Mouse (Mus musculus): ENCODE data around the gene Tmem121. TPM values are rescaled to one million over a fixed set of nuclear protein-coding genes. Genes with fewer than 3 reads are reported as not detected.
A peak's percentile ranks its signal among the peaks of the same experiment; 100 is the strongest.

The Tmem121 gene
- polyA plus RNA-seq (2015; fragmentation: Nextera tagmentation; extraction: Ambion mirVana), result 50.8 and 52.2 TPM in 2 replicates

- under 1% methylated on average over 63 of the region's 63 CpGs for WGBS
- Histone ChIP-seq H3K27me3 (replicated peaks; ENCODE audit: control insufficient read depth, insufficient read depth, low read length) (no peaks in the 10 kb centered on the region), H3K4me2 (ENCODE audit: low read length) (peak within 1 kb of the TSS; percentile 96), H3K9ac (ENCODE audit: low read depth, low read length) (peak within 1 kb of the TSS; percentile 95), H3K4me1 (ENCODE audit: control insufficient read depth, insufficient read depth, low read depth, low read length) (peaks cover 26% of the 10 kb centered on the region), H3K36me3 (ENCODE audit: control insufficient read depth, insufficient read depth, low read length) (peaks cover 20% of the 10 kb centered on the region), H3K27ac (ENCODE audit: low read depth, low read length) (peak within 1 kb of the TSS; percentile 64), H3K9me3 (ENCODE audit: control insufficient read depth, low read length) (peaks cover 4% of the 10 kb centered on the region), H3K4me3 (ENCODE audit: low read length) (peak within 1 kb of the TSS; percentile 73)
- ATAC-seq, result peak; percentile 59
Observed at GRCm38 (mm10) chr12:113185442-113186291, at the start of gene Tmem121. Gene Tmem121 (plus strand): TSS chr12:113185930.

- Histone ChIP-seq H3K27me3 (replicated peaks; ENCODE audit: control insufficient read depth, insufficient read depth, low read length) (no peaks in the 10 kb centered on the region), H3K4me1 (ENCODE audit: control insufficient read depth, insufficient read depth, low read depth, low read length) (peaks cover 20% of the 10 kb centered on the region), H3K4me3 (ENCODE audit: low read length) (no peak overlapping the region), H3K9ac (ENCODE audit: low read depth, low read length) (no peak overlapping the region), H3K9me3 (ENCODE audit: control insufficient read depth, low read length) (no peaks in the 10 kb centered on the region), H3K36me3 (ENCODE audit: control insufficient read depth, insufficient read depth, low read length) (peaks cover 47% of the 10 kb centered on the region), H3K4me2 (ENCODE audit: low read length) (no peak overlapping the region), H3K27ac (ENCODE audit: low read depth, low read length) (no peak overlapping the region)
- ATAC-seq, result no peak
- WGBS, result 78% methylated on average over 17 of the region's 17 CpGs
Observed at GRCm38 (mm10) chr12:113136492-113137020, 49.2 kb upstream of the Tmem121 start.

GRCm38 (mm10) chr12:113137260-113138213 lies 48.2 kb upstream of the Tmem121 start:
- Histone ChIP-seq H3K36me3 (ENCODE audit: control insufficient read depth, insufficient read depth, low read length) (peaks cover 38% of the 10 kb centered on the region), H3K27me3 (replicated peaks; ENCODE audit: control insufficient read depth, insufficient read depth, low read length) (no peaks in the 10 kb centered on the region), H3K9ac (ENCODE audit: low read depth, low read length) (no peak overlapping the region), H3K4me2 (ENCODE audit: low read length) (no peak overlapping the region), H3K27ac (ENCODE audit: low read depth, low read length) (no peak overlapping the region), H3K4me3 (ENCODE audit: low read length) (no peak overlapping the region), H3K9me3 (ENCODE audit: control insufficient read depth, low read length) (no peaks in the 10 kb centered on the region), H3K4me1 (ENCODE audit: control insufficient read depth, insufficient read depth, low read depth, low read length) (peaks cover 30% of the 10 kb centered on the region)
- WGBS, result 86% methylated on average over 18 of the region's 18 CpGs
- no peak for ATAC-seq

- peaks cover 38% of the 10 kb centered on the region for H3K4me1 ChIP-seq (ENCODE audit: control insufficient read depth, insufficient read depth, low read depth, low read length)
- no peaks in the 10 kb centered on the region for H3K9me3 ChIP-seq (ENCODE audit: control insufficient read depth, low read length)
- H3K4me3 ChIP-seq (ENCODE audit: low read length), result no peak overlapping the region
- no peak for ATAC-seq
- H3K4me2 ChIP-seq (ENCODE audit: low read length), result no peak overlapping the region
- 76% methylated on average over 6 of the region's 6 CpGs for WGBS
- no peaks in the 10 kb centered on the region for H3K27me3 ChIP-seq (replicated peaks; ENCODE audit: control insufficient read depth, insufficient read depth, low read length)
- no peak overlapping the region for H3K9ac ChIP-seq (ENCODE audit: low read depth, low read length)
- no peak overlapping the region for H3K27ac ChIP-seq (ENCODE audit: low read depth, low read length)
- peaks cover 31% of the 10 kb centered on the region for H3K36me3 ChIP-seq (ENCODE audit: control insufficient read depth, insufficient read depth, low read length)
Observed at GRCm38 (mm10) chr12:113138291-113138690, 47.4 kb upstream of the Tmem121 start.

GRCm38 (mm10) chr12:113138901-113139864 lies 46.5 kb upstream of the Tmem121 start:
- Histone ChIP-seq H3K4me2 (ENCODE audit: low read length) (peak overlapping the region; percentile 69), H3K9me3 (ENCODE audit: control insufficient read depth, low read length) (no peaks in the 10 kb centered on the region), H3K27ac (ENCODE audit: low read depth, low read length) (peak overlapping the region; percentile 77), H3K27me3 (replicated peaks; ENCODE audit: control insufficient read depth, insufficient read depth, low read length) (no peaks in the 10 kb centered on the region), H3K36me3 (ENCODE audit: control insufficient read depth, insufficient read depth, low read length) (peaks cover 22% of the 10 kb centered on the region), H3K4me1 (ENCODE audit: control insufficient read depth, insufficient read depth, low read depth, low read length) (peaks cover 38% of the 10 kb centered on the region), H3K4me3 (ENCODE audit: low read length) (peak overlapping the region; percentile 60), H3K9ac (ENCODE audit: low read depth, low read length) (peak overlapping the region; percentile 75)
- peak; percentile 0 for ATAC-seq
- 28% methylated on average over 11 of the region's 11 CpGs for WGBS

GRCm38 (mm10) chr12:113139908-113140615 lies 45.7 kb upstream of the Tmem121 start, which contains the start of gene Crip2:
Gene Crip2 (plus strand): TSS chr12:113140236.
- Histone ChIP-seq H3K4me3 (ENCODE audit: low read length) (peak within 1 kb of the TSS; percentile 60), H3K27ac (ENCODE audit: low read depth, low read length) (peak within 1 kb of the TSS; percentile 77), H3K4me2 (ENCODE audit: low read length) (peak within 1 kb of the TSS; percentile 69), H3K9ac (ENCODE audit: low read depth, low read length) (peak within 1 kb of the TSS; percentile 75), H3K4me1 (ENCODE audit: control insufficient read depth, insufficient read depth, low read depth, low read length) (peaks cover 38% of the 10 kb centered on the region), H3K9me3 (ENCODE audit: control insufficient read depth, low read length) (no peaks in the 10 kb centered on the region), H3K27me3 (replicated peaks; ENCODE audit: control insufficient read depth, insufficient read depth, low read length) (no peaks in the 10 kb centered on the region), H3K36me3 (ENCODE audit: control insufficient read depth, insufficient read depth, low read length) (peaks cover 16% of the 10 kb centered on the region)
- WGBS, result under 1% methylated on average over 54 of the region's 68 CpGs
- ATAC-seq, result peak; percentile 83

- Histone ChIP-seq H3K27ac (ENCODE audit: low read depth, low read length) (peak overlapping the region; percentile 77), H3K4me3 (ENCODE audit: low read length) (peak overlapping the region; percentile 60), H3K4me1 (ENCODE audit: control insufficient read depth, insufficient read depth, low read depth, low read length) (peaks cover 38% of the 10 kb centered on the region), H3K4me2 (ENCODE audit: low read length) (peak overlapping the region; percentile 69), H3K9me3 (ENCODE audit: control insufficient read depth, low read length) (no peaks in the 10 kb centered on the region), H3K27me3 (replicated peaks; ENCODE audit: control insufficient read depth, insufficient read depth, low read length) (no peaks in the 10 kb centered on the region), H3K36me3 (ENCODE audit: control insufficient read depth, insufficient read depth, low read length) (peaks cover 8% of the 10 kb centered on the region), H3K9ac (ENCODE audit: low read depth, low read length) (peak overlapping the region; percentile 75)
- no peak for ATAC-seq
- WGBS, result 1% methylated on average over 49 of the region's 49 CpGs
Observed at GRCm38 (mm10) chr12:113140616-113141411, 44.9 kb upstream of the Tmem121 start.

Measured in hindbrain, embryonic 16.5 days (tissue).